Mouse (Mus musculus) mouse embryonic stem cell (cell line): ENCODE data around the gene Bst2.
"Not testable (repeated sequence)": the region's sequence is repeated elsewhere in the genome, so short reads cannot be mapped to it uniquely, and the experiment has no call there.

Experiments used
- in situ Hi-C, 2 experiments: fragments of 300-500 bp; cut with MboI; formaldehyde crosslinking; loops; 1 replicate in 1 of 2; 3 replicates in 1 of 2; pipeline ENCODE4 v1.14.3; 2019 to 2020; ENCODE audit warnings: low sequenced_read_pairs in 2 of 2, low pct_unique_long_range_greater_than_20kb in 1 of 2, mixed read lengths in 1 of 2; ENCODE audit not compliant: unreplicated experiment in 1 of 2

Gene Bst2

DNA sequence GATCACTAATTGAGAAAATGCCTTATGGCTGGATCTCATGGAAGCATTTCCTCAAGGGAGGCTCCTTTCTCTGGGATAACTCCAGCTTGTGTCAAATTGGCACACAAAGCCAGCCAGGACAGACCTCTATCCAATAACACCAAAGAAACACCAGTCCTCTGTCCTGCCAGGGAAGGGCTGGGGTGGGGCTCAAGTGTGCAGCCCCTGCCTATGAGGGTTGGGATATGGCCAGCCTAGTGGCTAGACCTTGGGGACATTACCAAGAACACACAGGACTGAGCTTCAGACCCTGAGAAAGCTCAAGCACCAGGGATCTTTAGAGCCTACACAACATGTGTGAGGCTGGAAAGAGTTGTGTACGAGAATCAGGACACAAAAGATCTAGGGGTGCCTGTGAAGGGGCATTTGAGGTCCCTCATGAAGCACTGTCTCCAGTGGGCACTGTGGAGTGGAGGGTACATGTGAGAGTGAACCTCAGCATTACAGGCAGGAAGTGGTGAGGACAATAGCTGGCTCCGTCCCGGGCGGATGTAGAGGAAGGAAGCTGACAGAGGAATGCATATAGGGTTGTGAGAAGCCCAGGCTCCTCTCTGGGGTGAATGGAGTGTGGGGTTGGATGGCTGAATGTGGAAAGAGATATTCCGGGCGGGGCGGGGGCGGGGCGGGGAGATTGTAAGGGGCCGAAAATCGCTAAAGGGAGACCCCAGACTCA lies 8.7 kb downstream of the Bst2 start:
- in situ Hi-C loops: no loop called here

DNA sequence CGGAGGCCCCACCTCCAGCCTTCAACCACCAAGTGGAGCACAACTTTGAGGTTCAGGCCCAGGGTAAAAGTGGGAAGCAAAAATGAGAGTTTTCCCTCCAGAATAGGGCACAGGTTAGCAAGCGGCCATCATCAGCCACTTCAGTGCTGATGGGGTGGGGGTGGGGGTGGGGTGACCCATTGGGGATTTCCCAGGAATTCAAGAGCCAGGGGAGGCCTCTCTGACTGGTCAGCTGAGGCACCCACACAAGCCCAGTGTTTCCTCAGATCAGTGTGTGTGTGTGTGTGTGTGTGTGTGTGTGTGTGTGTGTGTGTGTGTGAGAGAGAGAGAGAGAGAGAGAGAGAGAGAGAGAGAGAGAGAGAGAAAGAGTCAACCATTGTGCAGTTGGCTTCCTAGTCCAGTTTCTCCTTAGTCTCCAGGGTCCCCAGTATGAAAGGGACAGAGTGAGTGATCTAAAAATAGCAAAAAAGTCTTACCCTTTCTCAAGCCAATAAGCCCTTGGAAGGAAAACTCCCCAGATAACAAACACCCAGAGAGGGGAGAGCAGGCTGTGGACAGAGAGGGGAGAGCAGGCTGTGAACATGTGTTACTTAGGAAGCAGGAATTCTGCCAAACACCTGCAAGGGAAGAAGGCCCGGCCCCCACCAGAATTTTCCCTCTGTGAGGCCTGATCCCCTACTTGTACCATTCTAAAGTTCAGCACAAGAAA lies 9.9 kb downstream of the Bst2 start:
- in situ Hi-C loops: no loop called here

DNA sequence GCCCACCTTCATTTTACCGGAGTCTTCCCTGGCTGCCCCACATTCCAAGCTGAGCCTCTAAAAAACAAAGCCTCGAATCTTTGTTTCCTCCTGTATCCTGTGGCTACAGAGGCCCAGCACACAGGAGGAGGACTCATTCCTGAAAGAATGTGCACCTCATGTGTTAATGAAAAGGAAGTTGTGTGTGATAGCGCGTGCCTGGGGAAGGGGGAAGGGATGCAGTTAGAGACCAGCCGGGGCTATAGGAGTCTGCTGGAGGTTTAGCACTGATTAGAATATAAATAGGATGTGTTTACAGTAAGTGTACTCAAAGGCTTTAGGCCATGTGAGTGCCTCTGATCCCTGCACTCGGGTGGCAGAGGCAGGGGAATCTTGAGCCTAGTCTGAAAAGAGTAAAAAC lies 11.0 kb downstream of the Bst2 start:
- in situ Hi-C loops: no loop called here

DNA sequence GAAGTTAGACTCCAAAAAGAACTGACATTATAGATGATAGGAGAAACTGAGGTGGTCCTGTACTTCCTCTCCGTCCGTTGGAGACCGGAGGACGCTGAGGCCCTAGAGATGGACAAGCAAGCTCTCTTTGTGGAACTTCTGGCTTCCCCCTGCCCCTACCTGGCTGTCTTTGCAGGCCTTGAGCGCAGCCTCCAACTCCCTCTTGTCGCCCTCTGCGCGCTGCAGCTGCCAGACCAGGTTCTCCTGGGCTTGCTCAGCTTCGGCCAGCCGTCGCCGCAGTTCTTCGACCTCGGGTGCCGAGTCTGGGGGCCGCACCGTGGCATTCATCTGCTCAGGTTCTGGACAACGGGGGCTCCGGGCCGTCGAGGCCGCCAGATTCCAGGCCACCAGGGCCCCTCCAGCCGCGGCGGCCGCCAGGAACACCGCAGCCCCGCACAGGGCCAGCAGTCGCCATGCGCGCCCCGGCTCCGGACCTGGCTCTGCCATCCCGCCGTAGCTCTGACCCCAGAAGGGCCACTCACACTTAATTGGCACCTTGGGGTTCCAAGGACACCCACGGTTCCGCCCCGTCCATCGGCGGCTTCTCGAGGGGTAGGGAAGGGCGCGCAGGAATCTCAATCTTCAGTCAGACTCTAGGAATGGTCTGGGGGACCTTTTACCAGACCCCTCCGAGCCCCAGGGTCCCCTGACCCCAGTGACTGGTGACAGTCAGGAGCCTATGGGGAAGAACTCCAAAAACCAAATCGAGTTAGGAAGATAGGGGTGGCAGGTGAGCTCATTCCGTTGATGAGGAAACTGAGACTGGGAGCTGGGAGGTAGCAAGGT lies 11.8 kb downstream of the Bst2 start, which contains the start of gene Ccdc194:
Gene Ccdc194 (minus strand): TSS at position 486 of the 825 bp plus-strand sequence.
- in situ Hi-C loops: no loop called here

DNA sequence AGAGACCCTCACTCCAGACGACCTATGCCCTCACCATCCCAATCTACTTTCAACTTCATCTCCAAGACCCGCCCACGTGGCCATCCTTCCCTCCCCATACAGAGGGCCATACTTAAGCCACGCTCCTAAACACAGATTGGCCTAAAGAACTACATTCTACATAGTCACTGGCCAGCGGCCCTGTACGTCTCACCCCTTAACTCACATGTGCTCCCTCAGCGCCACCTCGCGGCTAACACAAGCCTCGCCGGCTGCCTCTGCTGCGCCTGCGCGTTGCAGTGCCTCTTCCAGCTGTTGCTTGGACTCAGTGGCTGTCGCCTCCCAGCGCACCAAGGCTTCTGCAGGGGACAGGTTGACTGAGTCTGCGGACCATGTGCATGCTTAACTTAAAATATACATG lies 15.6 kb downstream of the Bst2 start:
- in situ Hi-C loops: loop anchor here in 1 of 2 experiments (5.0 kb wide), 1 partner anchor 79 kb away; no protein-coding TSS in a partner anchor

DNA sequence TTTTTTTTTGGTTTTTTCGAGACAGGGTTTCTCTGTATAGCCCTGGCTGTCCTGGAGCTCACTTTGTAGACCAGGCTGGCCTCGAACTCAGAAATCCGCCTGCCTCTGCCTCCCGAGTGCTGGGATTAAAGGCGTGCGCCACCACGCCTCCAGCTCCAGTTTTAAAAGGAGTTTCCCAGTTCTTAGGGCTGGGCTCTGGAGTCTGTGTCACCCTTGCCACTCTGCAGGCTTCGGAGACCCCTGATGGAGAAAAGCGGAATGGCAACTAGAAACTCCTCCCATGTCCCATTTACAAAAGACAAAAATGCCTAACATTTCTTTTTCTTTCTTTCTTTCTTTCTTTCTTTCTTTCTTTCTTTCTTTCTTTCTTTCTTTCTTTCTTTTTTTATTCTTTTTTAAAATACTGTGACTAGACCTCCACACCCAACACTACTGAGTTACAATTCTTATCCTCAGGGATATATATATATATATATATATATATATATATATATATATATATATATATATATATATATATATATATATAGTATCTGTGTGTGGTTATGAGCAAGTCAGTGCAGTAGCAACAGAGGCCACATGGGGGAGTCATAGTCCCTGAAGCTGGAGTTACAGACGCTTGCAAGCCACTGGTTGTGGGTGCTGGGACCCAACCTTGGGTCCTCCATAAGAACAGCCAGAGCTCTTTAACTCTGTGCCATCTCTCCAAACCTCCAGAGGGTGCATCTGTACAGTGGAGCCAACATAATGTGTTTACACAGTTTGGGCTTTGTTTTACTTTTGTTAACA lies 18.0 kb downstream of the Bst2 start:
- in situ Hi-C loops: not testable (repeated sequence)

DNA sequence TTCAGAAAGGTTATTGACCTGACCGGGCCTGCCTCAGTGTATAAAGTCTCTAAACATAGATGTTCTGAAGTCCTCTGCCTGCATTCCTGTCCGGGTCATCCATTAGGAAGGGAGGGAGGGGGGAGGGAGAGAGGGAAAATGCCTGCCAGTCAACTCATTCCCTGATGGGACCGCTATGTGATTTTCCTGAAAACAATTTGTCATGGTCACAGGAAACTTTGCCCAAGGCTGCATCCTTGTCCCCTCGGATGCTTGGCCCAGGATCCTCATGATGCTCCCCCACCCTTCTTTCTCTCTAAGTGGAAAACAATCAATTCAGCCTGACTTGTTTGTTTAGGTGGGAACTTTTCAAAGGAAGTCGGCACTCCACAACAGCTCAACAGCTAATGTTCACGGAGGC lies 20.5 kb downstream of the Bst2 start:
- in situ Hi-C loops: no loop called here

DNA sequence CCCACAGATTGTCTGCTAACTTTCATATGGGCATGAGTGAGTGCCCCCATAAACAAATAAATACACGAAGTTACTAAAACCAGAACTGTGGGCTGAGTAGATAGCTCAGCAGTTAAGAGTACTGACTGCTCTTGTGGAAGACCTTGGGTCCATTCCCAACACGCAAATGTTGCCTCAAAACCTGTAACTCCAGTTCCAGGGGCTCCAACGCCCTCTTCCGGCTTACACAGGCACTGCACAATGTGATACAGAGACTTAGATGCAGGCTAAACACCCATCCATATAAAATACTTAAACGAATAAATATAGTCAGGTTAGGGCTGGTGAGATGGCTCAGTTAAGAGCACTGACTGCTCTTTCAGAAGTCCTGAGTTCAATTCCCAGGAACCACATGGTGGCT lies 22.2 kb downstream of the Bst2 start:
- in situ Hi-C loops: no loop called here

DNA sequence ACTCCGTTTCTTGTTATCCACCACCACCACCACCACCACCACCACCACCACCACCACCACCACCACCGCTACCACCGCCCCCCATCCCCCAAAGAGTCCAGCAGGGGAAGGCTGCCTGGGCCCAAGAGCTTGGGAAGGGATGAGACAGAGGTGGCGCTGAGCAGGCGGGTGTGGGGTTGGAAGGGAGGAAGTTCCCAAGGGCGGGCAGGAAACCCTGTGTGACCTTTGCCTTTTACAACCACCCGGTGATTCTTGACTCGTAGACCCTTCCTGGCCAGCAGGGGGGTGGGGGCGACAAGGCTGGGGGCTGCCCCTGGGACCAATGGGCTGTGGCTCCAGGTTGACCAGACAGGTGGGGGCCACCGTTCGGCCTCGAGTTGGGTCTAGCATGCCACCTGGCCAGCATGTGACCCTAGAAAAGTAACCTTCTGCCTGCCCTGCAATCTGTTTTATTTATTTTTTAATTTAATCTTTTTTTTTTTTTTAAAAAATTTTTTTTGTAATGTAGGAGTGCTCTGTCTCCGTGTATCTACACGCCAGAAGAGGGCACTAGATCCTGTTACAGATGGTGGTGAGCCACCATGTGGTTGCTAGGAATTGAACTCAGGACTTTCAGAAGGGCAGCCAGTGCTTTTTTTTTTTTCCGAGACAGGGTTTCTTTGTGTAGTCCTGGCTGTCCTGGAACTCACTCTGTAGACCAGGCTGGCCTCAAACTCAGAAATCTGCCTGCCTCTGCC lies 24.1 kb downstream of the Bst2 start:
- in situ Hi-C loops: no loop called here

DNA sequence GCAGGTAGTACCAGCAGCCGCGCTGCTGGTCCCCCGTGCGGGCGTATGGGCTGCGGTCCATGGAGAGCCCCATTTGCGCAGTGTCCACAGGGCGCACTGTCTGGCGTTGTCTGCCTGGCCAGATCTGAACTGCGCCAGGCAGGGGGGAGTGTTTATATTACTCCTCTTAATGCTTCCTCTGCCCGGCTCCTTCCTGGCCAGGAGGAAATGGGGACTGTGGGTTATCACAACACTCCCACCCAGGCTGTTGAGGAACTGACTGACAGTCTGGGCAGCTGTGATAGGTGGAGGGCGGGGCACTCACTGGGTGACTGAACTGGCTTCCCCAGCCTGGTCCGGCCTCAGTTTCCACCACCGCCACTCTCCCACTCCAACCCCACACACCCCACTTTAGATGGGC lies 25.6 kb downstream of the Bst2 start, which contains the start of gene Plvap:
Gene Plvap (minus strand): TSS at position 109 of the 400 bp plus-strand sequence.
- in situ Hi-C loops: no loop called here

DNA sequence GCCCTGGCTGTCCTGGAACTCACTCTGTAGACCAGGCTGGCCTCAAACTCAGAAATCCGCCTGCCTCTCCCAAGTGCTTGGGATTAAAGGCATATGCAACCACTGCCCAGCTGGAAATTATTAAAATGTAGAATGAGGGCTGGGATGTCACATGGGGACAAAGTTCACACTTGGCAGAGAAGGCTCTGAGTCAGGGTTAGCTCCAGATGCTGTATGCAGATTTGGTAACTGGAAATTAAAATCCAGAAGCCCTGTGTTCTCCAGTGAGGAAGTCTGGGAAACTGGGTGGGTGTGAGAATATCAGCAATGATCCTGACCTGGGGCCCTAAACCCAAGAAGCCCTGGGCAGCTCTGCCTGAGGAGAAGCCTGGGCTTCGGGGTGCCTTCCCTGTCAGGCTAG lies 27.9 kb downstream of the Bst2 start:
- in situ Hi-C loops: no loop called here

DNA sequence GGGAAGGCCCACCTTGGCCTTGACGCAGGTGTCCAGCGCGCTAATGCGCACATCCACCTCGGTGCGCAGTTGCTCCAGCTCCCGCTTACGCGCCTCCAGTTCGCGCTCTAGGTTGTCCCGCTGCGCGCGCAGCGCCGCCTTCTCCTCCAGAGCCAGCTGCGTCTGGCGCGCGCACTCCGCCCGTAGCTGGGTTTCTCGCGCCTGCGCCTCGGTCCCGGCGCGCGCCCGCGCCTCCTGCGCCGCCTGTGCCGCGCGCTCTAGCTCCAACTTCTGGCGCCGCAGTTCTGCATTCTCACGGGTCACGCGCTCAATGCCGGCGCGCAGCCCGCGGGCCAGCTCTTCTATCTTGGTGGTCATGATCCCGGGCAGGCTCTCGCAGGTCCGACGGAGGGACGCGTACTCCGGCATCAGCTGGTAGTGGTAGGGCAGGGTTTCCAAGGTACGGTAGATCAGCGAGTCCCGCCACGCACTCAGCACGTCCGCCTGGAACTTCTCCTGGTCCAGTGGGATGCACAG lies 29.6 kb downstream of the Bst2 start:
- in situ Hi-C loops: no loop called here

DNA sequence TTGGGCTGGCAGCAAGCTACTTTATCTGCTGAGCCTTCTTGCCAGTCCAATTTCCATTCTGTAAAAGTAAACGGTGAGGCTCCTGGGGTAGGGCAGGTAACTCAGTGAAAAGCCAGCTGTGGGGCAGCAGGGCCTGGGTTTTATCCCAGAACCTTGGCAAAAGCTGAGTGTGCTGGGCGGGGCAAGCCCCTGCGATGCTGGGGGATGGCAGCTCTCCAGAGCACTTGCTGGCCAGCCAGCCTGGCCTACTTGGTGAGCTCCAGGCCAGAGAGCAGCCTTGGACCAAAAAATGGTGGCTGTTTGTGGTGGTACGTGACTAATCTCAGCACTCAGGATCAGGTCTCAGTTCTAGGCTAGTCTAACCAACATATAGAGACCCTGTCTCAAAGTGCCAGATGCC lies 31.3 kb downstream of the Bst2 start:
- in situ Hi-C loops: no loop called here

DNA sequence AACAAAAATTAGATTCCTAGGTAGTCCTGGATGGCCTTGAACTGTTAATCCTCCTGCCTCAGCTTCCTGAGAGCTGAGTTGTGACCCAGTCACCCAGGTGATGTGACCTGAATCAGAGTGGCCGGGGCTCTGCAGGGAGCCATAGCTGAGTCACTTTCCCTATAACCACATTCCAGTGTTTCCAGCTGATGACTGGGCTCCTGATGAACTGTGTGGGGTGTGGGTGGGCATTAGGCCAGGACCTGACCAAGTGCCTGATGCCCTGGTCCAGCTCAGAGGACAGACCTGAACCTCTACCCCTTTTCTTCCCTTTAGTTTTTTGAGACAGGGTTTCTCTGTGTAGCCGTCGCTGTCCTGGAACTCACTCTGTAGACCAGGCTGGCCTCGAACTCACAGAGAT lies 31.9 kb downstream of the Bst2 start:
- in situ Hi-C loops: no loop called here

DNA sequence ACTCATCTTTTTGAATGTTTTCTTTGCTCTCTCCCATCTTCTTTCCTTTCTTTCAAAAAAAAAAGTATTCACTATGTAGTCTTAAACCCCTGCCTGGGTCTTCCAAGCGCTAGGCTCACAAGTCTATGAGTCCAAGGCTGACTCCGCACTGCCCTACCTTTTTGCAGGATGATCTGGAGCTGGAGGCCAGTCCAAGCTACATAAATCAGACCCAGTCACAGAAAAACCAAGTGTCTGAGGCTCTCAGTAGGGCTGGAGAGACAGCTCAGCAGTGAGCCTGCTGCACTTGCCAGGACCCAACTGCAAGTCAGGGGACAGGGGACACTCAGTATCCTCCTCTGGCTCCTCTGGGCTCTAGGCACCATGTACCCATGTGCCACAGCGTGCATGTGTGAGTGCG lies 32.9 kb downstream of the Bst2 start:
- in situ Hi-C loops: no loop called here

DNA sequence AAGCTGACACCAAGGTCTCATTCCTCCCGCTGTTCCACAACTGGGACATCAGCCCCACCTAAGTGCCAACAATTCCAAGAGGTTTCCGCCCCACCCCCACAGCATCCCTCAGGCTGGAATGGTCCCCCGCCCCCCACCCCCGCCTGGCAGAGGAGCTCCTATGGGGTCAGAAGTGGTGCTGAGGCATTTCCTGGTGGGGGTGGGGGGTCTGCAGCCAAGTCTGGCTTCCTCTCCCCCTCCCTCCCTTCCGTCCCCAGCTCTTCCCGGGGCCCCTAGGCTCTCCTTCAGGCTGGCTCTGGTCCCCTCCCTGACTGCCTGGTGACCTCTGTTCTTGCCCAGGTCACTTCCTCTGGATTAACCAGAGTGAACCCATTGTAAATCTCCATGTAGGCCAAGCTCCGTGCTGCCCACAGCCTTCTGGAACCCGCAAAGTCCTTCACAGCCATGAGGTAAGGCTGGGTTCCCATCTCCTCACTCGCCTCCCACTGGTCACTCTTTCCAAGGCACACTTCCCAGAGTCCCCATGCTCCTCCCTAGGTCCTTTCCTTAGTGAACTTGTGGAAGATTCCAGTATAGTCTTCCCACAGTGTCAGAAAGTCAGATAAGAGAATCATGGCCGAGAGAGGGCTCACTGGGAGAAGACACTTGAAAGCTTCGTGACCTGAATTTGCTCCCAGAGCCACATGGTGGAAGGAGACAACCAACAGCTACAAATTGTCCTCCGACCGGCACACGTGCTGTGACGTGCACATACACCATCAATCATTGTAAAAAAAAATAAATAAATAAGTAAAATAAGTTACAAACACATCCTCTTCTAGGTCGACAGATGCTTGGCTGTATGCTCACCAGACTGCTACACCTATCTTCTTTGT lies 38.2 kb downstream of the Bst2 start:
- in situ Hi-C loops: no loop called here
